Mouse (Mus musculus) gastrocnemius, adult 2 months (tissue): Measurements from ENCODE around the gene Nup93. TPM values are rescaled to one million over a fixed set of nuclear protein-coding genes. Genes with fewer than 3 reads are reported as not detected.

Source experiments
- DNase-seq: peaks from one replicate; pipeline ENCODE4 v3.0.0; 2022
- H3K27ac ChIP-seq: fragments of 200-600 bp; 2 replicates; pipeline ENCODE4 v1.8.1; 2022; ENCODE audit warnings: mild to moderate bottlenecking
- H3K4me3 ChIP-seq: fragments of 200-600 bp; 2 replicates; pipeline ENCODE4 v1.8.1; 2022; ENCODE audit warnings: mild to moderate bottlenecking, moderate library complexity
- CTCF ChIP-seq: fragments of 200-600 bp; IDR thresholded peaks from 2 replicates; pipeline ENCODE4 v1.8.1; 2022; ENCODE audit warnings: antibody characterized with exemption, mild to moderate bottlenecking, moderate library complexity
- intact Hi-C: fragments of 180-260 bp; cut with DNase I; formaldehyde crosslinking; loops from one replicate; pipeline ENCODE4 v1.15.1; 2025
- total RNA-seq, 2 experiments: library from RNA; stranded (reverse); gene quantifications; 2 replicates each; pipeline ENCODE4 v1.2.3; 2021

The Nup93 gene
- total RNA-seq, 2 experiments from 2014 or later = 8.6 to 12.4 TPM

DNA sequence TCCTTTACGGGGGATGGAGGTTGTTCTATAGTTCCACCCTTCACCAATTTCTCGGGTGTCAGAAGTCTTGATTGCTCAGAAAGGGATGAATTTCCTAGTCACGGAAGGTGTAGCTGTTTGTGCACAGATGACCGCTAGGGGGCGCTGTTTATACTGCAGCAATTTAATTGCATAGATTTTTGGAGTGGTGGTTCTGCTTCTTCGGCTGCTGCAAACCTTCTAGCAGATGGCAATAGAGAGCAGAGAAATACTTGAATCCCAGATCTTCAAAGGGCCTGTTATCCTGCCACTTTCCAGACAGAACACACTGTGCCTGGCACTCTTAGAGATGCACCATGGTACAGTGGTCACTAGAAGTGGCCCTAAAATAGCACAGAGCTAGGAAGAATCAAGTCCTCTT, 128.9 kb downstream of the Nup93 start:
- Histone ChIP-seq H3K27ac (peak overlapping the region; percentile 46), H3K4me3 (no peak overlapping the region)
- no peak; the same call in none of the 2 replicates for TF ChIP-seq CTCF
- DNase-seq = peak; percentile 85
- intact Hi-C loops = loop anchor here (1.0 kb wide), 1 partner anchor 54 kb away; no protein-coding TSS in a partner anchor

DNA sequence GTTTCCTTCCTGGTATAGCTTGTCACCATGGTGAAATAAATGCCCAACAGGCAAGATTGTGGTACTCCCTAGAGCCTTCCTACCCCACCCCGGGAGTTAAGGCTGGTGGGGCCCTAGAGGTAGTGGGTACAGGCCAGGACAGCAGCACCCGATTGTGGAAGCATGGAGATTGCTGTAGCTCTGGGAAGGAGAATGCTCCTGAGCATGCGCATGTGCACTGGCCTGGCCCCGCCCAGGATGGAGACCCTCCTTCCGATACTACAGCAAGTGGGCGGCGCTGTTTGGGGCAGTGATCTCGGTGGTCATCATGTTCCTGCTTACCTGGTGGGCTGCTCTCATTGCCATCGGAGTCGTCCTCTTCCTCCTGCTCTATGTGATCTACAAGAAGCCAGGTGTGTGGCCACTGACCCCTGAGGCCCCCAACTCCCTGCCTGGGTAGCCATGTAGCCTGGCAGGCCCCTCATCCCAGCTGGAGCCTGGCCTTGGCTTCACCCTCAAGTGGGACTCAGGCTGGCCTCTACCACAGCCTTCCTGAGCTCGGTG, 129.5 kb downstream of the Nup93 start:
- no peak for DNase-seq
- intact Hi-C loops = loop anchor here (1.0 kb wide), 1 partner anchor 53 kb away; no protein-coding TSS in a partner anchor
- Histone ChIP-seq H3K4me3 (no peak overlapping the region), H3K27ac (peak overlapping the region; percentile 46)
- TF ChIP-seq CTCF = no peak

DNA sequence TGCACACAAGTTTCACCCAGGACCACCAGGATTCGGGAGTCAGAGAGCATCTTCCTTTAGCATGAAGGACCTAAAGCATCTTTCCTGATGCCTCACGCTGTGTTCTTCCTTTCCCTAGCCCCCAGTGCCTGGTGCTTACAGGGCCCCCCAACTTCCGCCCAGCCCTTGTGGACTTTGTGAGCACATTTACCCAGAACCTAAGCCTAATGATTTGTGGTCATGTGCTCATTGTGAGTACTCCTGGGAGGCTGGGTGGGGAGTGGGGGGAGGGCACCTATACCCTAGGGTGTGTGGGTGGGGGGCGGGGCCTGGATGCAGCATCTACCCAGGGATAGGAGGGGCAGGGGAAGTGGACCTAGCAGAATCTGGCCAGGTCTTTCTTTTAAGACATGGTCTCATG, 131.3 kb downstream of the Nup93 start:
- H3K27ac ChIP-seq = no peak overlapping the region
- TF ChIP-seq CTCF = no peak
- intact Hi-C loops = no loop called here
- DNase-seq = no peak
- H3K4me3 ChIP-seq = no peak overlapping the region

DNA sequence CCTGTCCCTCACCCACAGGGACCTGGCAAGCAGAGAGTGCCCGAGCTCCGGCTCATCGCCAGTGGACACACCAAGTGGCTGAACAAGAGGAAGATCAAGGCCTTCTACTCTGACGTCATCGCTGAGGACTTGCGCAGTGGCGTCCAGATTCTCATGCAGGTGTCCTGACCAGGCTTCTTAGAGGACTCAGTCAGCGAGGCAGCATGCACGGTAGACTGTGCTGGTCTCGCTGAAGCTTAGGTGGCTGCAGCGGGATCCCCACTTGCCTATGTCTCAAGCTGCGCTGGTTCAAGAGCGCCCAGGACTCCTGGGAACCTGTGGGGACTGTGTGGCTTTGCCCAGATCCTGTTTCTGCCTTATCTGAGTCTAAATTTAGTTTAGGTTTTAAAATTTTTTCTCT, 131.9 kb downstream of the Nup93 start:
- no peak for DNase-seq

DNA sequence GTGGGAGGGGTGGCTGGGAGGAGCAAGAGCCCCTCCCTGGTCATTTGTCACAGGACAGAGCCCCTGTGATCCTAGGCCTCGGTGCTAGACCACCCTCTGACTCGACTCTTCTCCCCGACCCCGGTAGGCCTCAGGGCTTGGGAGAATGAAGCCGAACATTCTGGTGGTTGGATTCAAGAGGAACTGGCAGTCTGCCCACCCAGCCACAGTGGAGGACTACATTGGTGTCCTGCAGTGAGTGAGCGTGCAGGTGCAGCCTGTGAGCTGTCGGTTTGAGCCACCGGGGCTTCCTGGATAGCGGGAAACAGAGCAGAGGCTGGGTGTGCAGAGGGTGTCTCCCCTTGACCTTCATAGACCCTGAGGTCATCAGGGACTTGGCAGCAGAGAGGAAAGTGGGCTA, 134.1 kb downstream of the Nup93 start:
- intact Hi-C loops = no loop called here
- TF ChIP-seq CTCF = no peak
- Histone ChIP-seq H3K4me3 (no peak overlapping the region), H3K27ac (no peak overlapping the region)
- DNase-seq = no peak

More for the DNA sequence above, 131.9 kb downstream of the Nup93 start:
- H3K4me3 ChIP-seq = no peak overlapping the region
- TF ChIP-seq CTCF = no peak
- intact Hi-C loops = no loop called here
- H3K27ac ChIP-seq = no peak overlapping the region

DNA sequence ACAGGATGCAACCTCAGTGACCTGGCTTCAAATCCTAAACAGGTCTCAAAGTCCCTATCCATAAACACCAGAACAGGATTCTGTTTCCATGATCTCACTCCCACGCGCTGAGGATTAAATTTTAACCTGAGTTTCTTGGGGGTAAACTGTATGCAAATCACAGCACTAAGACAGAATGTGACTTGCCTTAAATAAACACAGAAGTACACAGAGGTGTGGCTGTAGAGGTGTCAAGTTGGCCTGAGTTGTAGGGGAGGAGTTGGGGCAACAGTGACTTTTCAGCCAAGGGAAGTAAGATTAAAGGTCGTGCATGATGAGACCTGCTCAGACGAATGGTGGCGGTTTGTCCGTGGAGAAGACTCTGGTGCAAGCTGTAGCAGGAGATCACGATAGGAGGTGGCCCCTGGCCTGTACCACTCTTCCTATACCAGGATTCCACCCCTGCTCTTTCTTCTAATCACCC, 139.7 kb downstream of the Nup93 start:
- H3K4me3 ChIP-seq = no peak overlapping the region
- DNase-seq = no peak
- no peak overlapping the region for H3K27ac ChIP-seq
- no peak for TF ChIP-seq CTCF
- intact Hi-C loops = no loop called here

DNA sequence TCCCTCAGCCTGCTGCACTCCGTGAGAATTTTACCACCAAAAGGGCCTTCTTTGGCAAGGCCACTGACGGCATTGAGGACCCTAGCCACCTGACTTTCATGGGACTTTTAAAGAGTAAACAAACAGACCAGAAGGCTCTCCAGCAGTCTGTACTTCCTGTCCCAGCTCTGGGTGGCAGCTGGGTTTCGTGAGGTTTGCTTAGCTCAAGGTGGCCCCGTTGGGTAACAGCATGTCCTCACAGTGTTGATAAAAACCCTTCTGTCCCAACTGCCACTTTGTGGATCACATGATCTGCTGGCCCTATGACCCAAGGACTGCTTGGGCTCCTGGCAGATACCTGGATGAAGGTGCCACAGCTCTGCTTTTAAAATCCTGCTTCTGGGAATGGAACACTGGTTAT, 140.2 kb downstream of the Nup93 start:
- no peak for TF ChIP-seq CTCF
- intact Hi-C loops = no loop called here
- DNase-seq = no peak
- Histone ChIP-seq H3K4me3 (no peak overlapping the region), H3K27ac (no peak overlapping the region)

DNA sequence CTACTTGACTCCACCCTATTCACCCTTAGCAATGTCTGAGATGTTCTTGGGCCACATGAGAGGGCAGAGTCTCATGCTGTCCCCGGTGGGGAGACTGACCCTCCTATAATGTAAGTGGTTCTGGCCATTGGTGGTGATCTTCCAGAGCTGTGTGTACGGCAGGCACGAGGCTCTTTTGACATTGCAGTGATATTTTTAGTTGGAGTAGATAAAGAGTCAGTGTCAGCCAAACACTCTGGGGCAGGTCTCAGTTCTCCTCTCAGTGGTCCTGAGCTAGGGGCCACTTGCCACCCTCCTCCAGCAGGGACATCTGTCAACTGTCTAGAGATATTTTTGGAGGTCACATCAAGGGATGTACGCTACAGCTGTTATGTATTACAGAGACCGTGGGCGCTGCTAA, 142.9 kb downstream of the Nup93 start:
- Histone ChIP-seq H3K4me3 (no peak overlapping the region), H3K27ac (no peak overlapping the region)
- TF ChIP-seq CTCF = no peak
- no peak for DNase-seq
- intact Hi-C loops = no loop called here

DNA sequence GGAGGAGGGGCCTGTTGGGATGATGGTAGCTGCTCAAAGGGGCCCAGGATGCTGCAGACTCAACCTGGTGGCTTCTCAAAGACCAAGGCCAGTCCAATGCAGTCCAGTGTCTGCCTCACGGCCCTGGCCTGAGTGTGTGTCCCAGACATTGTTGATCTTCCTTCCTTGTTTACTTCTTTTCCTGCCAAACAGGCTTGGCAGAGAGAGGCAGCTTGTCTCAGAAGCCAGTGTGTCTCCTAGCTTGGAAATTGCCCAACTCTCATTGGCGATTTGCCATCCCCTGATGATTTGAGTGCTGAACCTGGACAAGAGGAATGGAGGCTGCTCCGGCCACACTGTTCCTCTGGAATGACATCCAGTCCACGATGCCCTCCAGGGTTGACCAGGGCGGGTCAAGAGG, 144.2 kb downstream of the Nup93 start:
- intact Hi-C loops = no loop called here
- Histone ChIP-seq H3K4me3 (no peak overlapping the region), H3K27ac (peak overlapping the region; percentile 62)
- peak; percentile 74 for DNase-seq
- no peak for TF ChIP-seq CTCF

DNA sequence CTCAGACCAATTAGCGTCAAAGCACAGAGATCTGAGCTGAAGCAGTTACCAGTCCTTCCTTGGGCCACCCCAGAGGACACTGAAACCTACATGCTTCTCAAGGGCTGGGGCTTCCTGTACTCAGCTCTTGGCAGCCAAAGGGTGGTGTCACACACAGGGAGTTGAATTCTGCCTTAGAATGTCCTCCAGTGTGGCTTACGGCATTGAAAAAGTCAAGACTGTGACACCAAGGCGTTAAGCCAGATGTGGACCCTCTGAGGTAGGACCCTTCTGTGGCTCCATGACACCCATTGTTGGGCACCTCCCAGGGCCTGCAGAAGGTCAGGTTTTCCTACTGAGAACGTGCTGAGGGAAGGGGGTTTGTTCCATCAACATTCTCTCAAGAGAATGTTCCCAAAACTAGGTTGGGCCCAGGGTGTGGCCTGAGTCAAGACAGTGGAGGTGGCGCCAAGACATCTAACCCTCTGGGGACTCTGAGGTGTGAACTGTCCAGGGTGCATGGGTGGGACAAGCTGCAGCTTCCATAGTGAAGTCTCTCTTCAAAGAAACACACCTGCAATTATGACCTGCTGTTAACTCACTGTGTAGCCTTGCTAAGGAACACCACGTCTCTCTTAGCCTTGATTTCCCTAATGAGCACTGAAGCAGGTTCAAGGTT, 147.5 kb downstream of the Nup93 start:
- Histone ChIP-seq H3K4me3 (no peak overlapping the region), H3K27ac (peak overlapping the region; percentile 78)
- intact Hi-C loops = no loop called here
- DNase-seq = peak; percentile 40
- no peak for TF ChIP-seq CTCF

DNA sequence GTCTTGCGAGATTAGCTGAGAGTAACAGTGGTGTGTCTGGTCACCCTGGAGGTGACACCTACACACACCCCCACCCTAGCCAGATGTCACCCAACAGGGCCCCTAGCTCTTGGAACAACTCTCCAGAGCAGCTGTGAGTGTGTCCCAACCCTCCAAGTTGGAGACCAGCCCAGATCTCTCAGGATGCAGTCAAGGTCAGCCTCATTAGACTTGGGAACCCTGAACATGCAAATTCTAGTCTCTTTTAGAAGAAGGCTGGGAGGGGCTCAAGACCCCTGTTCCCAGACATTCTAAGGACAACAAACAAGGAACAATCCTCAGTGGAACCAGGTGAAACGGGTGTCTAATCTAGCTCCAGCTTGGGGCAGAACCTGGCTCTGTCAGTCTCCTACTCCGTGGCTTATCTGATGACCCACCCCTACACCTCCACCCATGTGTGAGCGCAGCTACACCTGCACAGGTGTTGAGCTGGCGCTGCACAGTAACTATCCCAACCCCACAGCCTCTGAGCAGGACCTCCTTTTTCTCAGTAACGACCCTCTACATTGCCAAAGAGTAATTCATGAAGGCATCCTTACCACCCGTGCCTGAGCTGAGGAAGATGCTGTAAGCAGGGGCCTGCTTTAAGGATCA, 148.4 kb downstream of the Nup93 start:
- intact Hi-C loops = no loop called here
- DNase-seq = peak; percentile 68
- H3K4me3 ChIP-seq = peak overlapping the region; percentile 28
- peak overlapping the region; percentile 78 for H3K27ac ChIP-seq
- TF ChIP-seq CTCF = no peak

DNA sequence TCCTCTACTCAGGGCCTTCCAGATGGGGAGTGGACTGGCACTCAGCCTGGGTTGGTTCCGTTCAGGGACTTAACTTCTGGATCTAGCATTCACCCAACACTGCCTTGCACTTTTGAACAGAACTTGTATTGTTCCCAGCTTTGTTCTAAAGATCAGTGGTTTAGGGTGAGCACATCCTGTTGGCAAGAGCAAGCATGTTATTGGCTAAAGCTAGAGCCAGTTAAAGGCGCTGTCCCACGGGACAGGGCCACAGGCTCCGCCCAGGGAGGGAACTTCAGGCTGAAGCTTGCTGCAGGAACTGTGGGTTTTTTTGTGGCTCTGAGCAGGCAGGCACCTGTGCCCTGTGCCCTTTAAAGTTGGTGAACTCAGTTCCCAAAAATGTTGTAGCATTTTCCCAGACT, 148.9 kb downstream of the Nup93 start:
- peak overlapping the region; percentile 28 for H3K4me3 ChIP-seq
- intact Hi-C loops = no loop called here
- H3K27ac ChIP-seq = peak overlapping the region; percentile 78
- peak; percentile 85 for DNase-seq
- TF ChIP-seq CTCF = no peak

DNA sequence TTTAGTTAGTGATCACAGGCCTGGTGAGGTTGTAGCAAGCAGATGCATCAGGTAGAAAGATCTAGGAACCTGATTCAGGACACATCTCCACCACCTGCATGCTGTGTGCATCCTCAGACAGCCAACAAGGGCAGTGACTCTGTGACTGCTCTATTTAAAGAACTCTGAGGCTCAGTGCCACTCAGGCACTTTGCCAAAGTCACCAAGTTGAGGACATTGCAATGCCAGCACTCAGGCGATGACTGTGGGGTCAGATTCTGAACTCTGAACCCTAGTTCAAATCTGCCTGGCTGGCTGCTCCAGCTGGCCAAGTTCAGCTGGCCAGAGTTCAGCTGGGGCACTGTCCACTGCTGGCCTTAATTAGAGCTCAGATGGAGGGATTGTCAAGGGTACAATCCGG, 149.5 kb downstream of the Nup93 start:
- peak; percentile 84 for DNase-seq
- Histone ChIP-seq H3K27ac (peak overlapping the region; percentile 78), H3K4me3 (peak overlapping the region; percentile 28)
- TF ChIP-seq CTCF = no peak
- intact Hi-C loops = loop anchor here (2.0 kb wide), 1 partner anchor 21 kb away; no protein-coding TSS in a partner anchor
